11 mouse cellular contexts compared by ENCODE assay signal in the genomic region with DNA sequence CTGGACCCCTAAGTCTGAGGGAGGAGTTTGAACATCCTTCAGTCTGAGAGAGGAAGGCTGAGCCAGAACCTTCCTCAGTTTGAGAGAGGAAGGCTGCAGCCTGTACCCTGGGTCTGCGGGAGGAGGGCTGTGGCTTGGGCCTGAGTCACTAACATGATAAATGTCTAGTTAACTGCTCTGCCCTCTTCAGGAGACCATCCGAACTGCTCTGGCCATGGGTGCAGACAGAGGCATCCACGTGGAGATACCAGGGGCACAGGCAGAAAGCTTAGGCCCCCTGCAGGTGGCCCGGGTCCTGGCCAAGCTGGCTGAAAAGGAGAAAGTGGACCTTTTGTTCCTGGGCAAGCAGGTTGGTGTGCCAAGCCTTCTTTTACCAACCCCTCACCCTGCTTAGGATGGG. TPM values are rescaled to one million over a fixed set of nuclear protein-coding genes. Genes with fewer than 3 reads are reported as not detected.
A peak's percentile ranks its signal among the peaks of the same experiment; 100 is the strongest.
DNase-seq lines count a peak whose midpoint lies in the region; ATAC-seq and TF ChIP-seq lines count a peak whose summit lies in the region.
"Had no signal": no experiment of that assay in that cellular context is flagged by ENCODE, and none has a peak within 500 bp of the region (broad histone marks: within the 10 kb centered on the region; RNA-seq: fewer than 3 reads in every experiment).

No protein-coding gene starts in this region.

- ATAC-seq in Patski = peak; percentile 93
- peak; percentile 55 for ATAC-seq in liver, embryonic 12.5 days

- CTCF ChIA-PET in Patski (lab: Charles Lee) = interaction anchor here (0.6 to 1.5 kb wide), 2 partner anchors 29 to 31 kb away, joined by 3 to 4 read pairs; no protein-coding TSS in a partner anchor

- peak; percentile 74 for TF ChIP-seq CTCF in Patski (IDR thresholded peaks at IDR 0.05)

- H3K36me3 ChIP-seq in liver, embryonic 12.5 days = peaks cover 73% of the 10 kb centered on the region

- intact Hi-C loops in heart, postnatal 36 days (cut with DNase I) = no loop called here
- intact Hi-C loops in left cerebral cortex, postnatal 4 days (cut with DNase I) = no loop called here

- WGBS in liver, embryonic 12.5 days (ENCODE audit: insufficient replicate concordance) = 38% methylated on average over 4 of the region's 4 CpGs

- H3K27me3 ChIP-seq in Patski = no peaks in the 10 kb centered on the region
- H3K27me3 ChIP-seq in liver, embryonic 12.5 days (replicated peaks) = no peaks in the 10 kb centered on the region

- H3K9ac ChIP-seq in liver, embryonic 12.5 days = no peak overlapping the region

- in situ Hi-C loops in Patski (cut with MboI; ENCODE audit: low pct_unique_long_range_greater_than_20kb) = no loop called here

- H3K4me1 ChIP-seq in liver, embryonic 12.5 days = peaks cover 35% of the 10 kb centered on the region

- no peak overlapping the region for H3K4me2 ChIP-seq in liver, embryonic 12.5 days

- peak; percentile 46 for DNase-seq in heart, postnatal 4 days
- no peak for DNase-seq in heart, postnatal 36 days
- DNase-seq in 416B (ENCODE audit: low read depth) = peak; percentile 55
- no peak for DNase-seq in Patski (ENCODE audit: low read depth, low spot score)
- no peak for DNase-seq in right cerebral cortex, postnatal 10 days (ENCODE audit: low spot score in 2 of 2)
- no peak for DNase-seq in heart, adult 8-10 months (ENCODE audit: low spot score)
- no peak for DNase-seq in left cerebral cortex, postnatal 4 days
- DNase-seq: gastrocnemius, postnatal 25 days had no signal

- POLR2A ChIA-PET in Patski (lab: Charles Lee) = no interaction called here

- H3K4me3 ChIP-seq in liver, embryonic 12.5 days = no peak overlapping the region

- H3K27ac ChIP-seq in liver, embryonic 12.5 days = no peak overlapping the region

- no peaks in the 10 kb centered on the region for H3K9me3 ChIP-seq in liver, embryonic 12.5 days (replicated peaks)

RNA-seq across cellular contexts. Expression of a gene that starts 8.7 kb away (rescaled TPM):
- 1 to 10 TPM; 2.9 to 3.0 TPM for total RNA-seq in heart, postnatal 4 days (2021)
- under 1 TPM in 1 of 2 experiments, not detected in 1; 0.70 TPM for total RNA-seq in heart, postnatal 36 days (2021)
- 0.50 TPM for polyA plus RNA-seq in Patski (2021)
- polyA plus RNA-seq in liver, embryonic 12.5 days (2016; fragmentation: Nextera tagmentation; extraction: Ambion mirVana) = 0.26 and 0.59 TPM in 2 replicates
- total RNA-seq in heart, adult 8-10 months (2022) = 1 to 10 TPM in 2 of 4 experiments, under 1 TPM in 2; 0.44 to 1.3 (median 0.94) TPM
- 1 to 10 TPM in 1 of 2 experiments, not detected in 1; 2.1 TPM for total RNA-seq in left cerebral cortex, postnatal 4 days (2021)

RNA-seq across cellular contexts. Expression of a gene that starts 8.7 kb away (rescaled TPM):
- total RNA-seq in heart, postnatal 4 days (2021) = 100 to 1,000 TPM; 882 to 955 TPM
- total RNA-seq in heart, postnatal 36 days (2021) = 1,000 to 10,000 TPM; 1,276 to 1,377 TPM
- polyA plus RNA-seq in Patski (2021) = 214 TPM
- polyA plus RNA-seq in liver, embryonic 12.5 days (2016; fragmentation: Nextera tagmentation; extraction: Ambion mirVana) = 238 and 249 TPM in 2 replicates
- total RNA-seq in heart, adult 8-10 months (2022) = 1,000 to 10,000 TPM; 1,243 to 1,357 (median 1,292) TPM
- total RNA-seq in left cerebral cortex, postnatal 4 days (2021) = 10 to 100 TPM; 44.7 to 47.5 TPM

RNA-seq across cellular contexts. Expression of a gene that starts 10.3 kb away (rescaled TPM):
- total RNA-seq in heart, postnatal 4 days (2021) = 1 to 10 TPM; 4.1 to 6.3 TPM
- 1 to 10 TPM; 2.0 to 2.5 TPM for total RNA-seq in heart, postnatal 36 days (2021)
- polyA plus RNA-seq in Patski (2021) = 4.0 TPM
- polyA plus RNA-seq in liver, embryonic 12.5 days (2016; fragmentation: Nextera tagmentation; extraction: Ambion mirVana) = 1.2 and 2.3 TPM in 2 replicates
- 1 to 10 TPM in 2 of 4 experiments, under 1 TPM in 2; 0.71 to 4.4 (median 1.6) TPM for total RNA-seq in heart, adult 8-10 months (2022)
- 1 to 10 TPM; 5.4 to 7.5 TPM for total RNA-seq in left cerebral cortex, postnatal 4 days (2021)

RNA-seq across cellular contexts. Expression of a gene that starts 12.0 kb away (rescaled TPM):
- total RNA-seq in heart, postnatal 4 days (2021) = not detected
- total RNA-seq in heart, postnatal 36 days (2021) = not detected
- polyA plus RNA-seq in Patski (2021) = not detected
- not detected in 2 replicates for polyA plus RNA-seq in liver, embryonic 12.5 days (2016; fragmentation: Nextera tagmentation; extraction: Ambion mirVana)
- total RNA-seq in heart, adult 8-10 months (2022) = not detected
- not detected for total RNA-seq in left cerebral cortex, postnatal 4 days (2021)
- total RNA-seq: gastrocnemius, postnatal 25 days had no signal
- polyA plus RNA-seq: limb, embryonic 11.5 days; neural tube, embryonic 14.5 days had no signal

RNA-seq across cellular contexts. Expression of a gene that starts 15.7 kb away (rescaled TPM):
- not detected for total RNA-seq in heart, postnatal 4 days (2021)
- total RNA-seq in heart, postnatal 36 days (2021) = not detected
- 0.23 TPM for polyA plus RNA-seq in Patski (2021)
- polyA plus RNA-seq in liver, embryonic 12.5 days (2016; fragmentation: Nextera tagmentation; extraction: Ambion mirVana) = 3.8 and 4.4 TPM in 2 replicates
- 1 to 10 TPM in 1 of 4 experiments, not detected in 3; 1.1 TPM for total RNA-seq in heart, adult 8-10 months (2022)
- not detected for total RNA-seq in left cerebral cortex, postnatal 4 days (2021)
- total RNA-seq: gastrocnemius, postnatal 25 days had no signal
- polyA plus RNA-seq: neural tube, embryonic 14.5 days had no signal

Comparison
In these comparisons a context has a peak if more than half of its experiments do, and no peak if none do; other contexts are left out.
1. DNase-seq: peak in heart, postnatal 4 days (single experiment) and 416B (single experiment); none in heart, postnatal 36 days (0 of 2), Patski (single experiment), right cerebral cortex, postnatal 10 days (0 of 2), heart, adult 8-10 months (single experiment) and left cerebral cortex, postnatal 4 days (single experiment).
2. RNA of a gene that starts 8.7 kb away (total RNA-seq): 1,276 to 1,377 TPM in heart, postnatal 36 days, 1,243 to 1,357 TPM in heart, adult 8-10 months and 882 to 955 TPM in heart, postnatal 4 days; 44.7 to 47.5 TPM in left cerebral cortex, postnatal 4 days; every median in the first group is over 10 times any median in the second.